Mouse (Mus musculus): ENCODE data around the gene Gm45717. TPM values are rescaled to one million over a fixed set of nuclear protein-coding genes. Genes with fewer than 3 reads are reported as not detected.

Gene Gm45717
- total and polyA plus RNA-seq, 2 experiments from 2014 or later: 0.38 TPM; not detected in 1

DNA sequence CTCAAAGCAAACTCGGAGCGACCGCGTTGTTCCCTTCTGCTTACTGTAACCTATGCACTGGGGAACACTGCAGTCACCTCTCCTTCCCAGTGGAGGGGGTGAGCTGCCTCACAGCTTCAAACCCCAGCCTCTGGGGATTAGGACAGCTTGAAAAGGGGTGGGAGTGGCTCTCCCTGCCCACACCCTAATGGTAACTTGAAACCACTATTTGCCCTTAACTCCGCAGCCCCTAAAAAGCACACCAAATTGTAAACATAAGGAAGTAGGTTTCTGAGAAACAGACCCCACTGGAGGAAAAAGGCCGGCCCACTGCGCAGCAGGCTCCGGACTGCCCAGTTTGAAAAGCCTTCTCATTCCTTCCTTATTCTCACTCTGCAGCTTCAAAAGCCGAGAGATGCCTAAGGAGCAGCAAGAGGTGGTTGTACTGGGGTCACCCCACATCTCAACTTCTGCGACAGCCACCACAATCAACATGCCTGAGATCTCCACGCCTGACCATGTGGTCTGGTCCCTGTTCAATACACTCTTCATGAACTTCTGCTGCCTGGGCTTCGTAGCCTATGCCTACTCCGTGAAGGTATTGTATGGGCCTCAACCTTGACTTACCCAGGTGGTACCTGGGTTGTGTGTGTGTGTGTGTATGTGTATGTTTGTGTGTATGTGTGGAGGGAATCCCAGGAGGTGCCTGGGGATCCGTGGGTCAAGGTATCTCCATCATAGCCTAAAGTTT, 12.3 kb upstream of the Gm45717 start:
- no peaks in the 10 kb centered on the region for H3K9me3 ChIP-seq (ENCODE audit: low read length)
- 16% methylated on average over 14 of the region's 14 CpGs for WGBS
- H3K4me3 ChIP-seq (ENCODE audit: low read length): no peak overlapping the region
- no peaks in the 10 kb centered on the region for H3K36me3 ChIP-seq (ENCODE audit: insufficient read depth, low read length)
- no peaks in the 10 kb centered on the region for H3K4me1 ChIP-seq (ENCODE audit: insufficient read depth, low read length)
- DNase-seq (ENCODE audit: low spot score) (no peak), ATAC-seq (no peak)
- no peak for TF ChIP-seq CTCF (IDR thresholded peaks at IDR 0.05; ENCODE audit: low read depth)
- no peak overlapping the region for H3K9ac ChIP-seq (replicated peaks; ENCODE audit: low read length)
- H3K27me3 ChIP-seq (ENCODE audit: insufficient read depth, low read length): no peaks in the 10 kb centered on the region
- no peak overlapping the region for H3K27ac ChIP-seq
- no peak overlapping the region for H3K4me2 ChIP-seq (ENCODE audit: low read depth, low read length)

DNA sequence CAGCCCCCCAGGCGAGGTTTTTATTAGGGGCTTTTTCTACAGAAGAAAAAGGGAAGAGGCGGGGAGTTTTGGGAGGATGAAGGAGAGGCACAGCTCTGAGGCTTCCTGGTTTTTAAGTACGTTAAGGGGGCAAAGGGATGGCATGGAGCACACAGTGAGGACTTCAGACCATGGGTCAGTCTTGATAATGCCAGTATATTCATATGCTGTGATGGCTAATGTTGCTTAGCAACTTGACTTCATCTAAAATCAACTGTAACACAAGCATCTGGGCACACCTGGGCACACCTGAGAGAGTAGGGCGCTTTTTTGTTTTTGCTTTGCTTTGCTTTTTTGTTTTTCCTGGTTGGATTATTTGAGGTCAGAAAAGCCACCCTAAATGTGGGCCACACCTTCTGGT, 11.2 kb upstream of the Gm45717 start, which contains the start of gene Ifitm1:
Gene Ifitm1 (plus strand): TSS at position 301 of the 400 bp plus-strand sequence.
- Histone ChIP-seq H3K9ac (replicated peaks; ENCODE audit: low read length) (no peak within 1 kb of the TSS), H3K4me1 (ENCODE audit: insufficient read depth, low read length) (no peaks in the 10 kb centered on the region), H3K36me3 (ENCODE audit: insufficient read depth, low read length) (no peaks in the 10 kb centered on the region), H3K4me2 (ENCODE audit: low read depth, low read length) (no peak within 1 kb of the TSS), H3K27ac (no peak within 1 kb of the TSS), H3K4me3 (ENCODE audit: low read length) (no peak within 1 kb of the TSS), H3K9me3 (ENCODE audit: low read length) (no peaks in the 10 kb centered on the region), H3K27me3 (ENCODE audit: insufficient read depth, low read length) (no peaks in the 10 kb centered on the region)
- WGBS: 94% methylated on average over 4 of the region's 4 CpGs
- DNase-seq (ENCODE audit: low spot score) (no peak), ATAC-seq (no peak)
- no peak for TF ChIP-seq CTCF (IDR thresholded peaks at IDR 0.05; ENCODE audit: low read depth)

GRCm38 (mm10) chr7:140962733-140963132, 7.0 kb upstream of the Gm45717 start:
- WGBS: 67% methylated on average over 2 of the region's 2 CpGs
- H3K36me3 ChIP-seq (ENCODE audit: insufficient read depth, low read length): no peaks in the 10 kb centered on the region

DNA sequence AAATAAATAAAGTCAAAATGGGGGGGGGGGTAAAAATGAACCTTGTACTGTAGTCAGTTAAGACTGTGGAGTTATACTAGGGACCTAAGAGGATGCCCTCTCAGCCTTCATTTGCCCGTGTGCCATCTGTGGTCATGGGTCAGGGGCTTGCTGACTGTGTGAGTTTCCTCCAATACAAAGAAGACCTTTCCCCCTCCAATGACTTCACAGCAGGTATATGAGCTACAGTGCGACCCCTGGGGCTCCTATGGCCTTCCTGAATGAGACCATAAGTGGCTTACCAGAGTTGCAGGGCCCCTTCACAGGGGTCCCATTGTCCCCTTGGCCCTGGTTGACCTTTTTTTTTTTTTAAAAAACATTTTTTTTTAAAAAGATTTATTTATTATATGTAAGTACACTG, 5.7 kb upstream of the Gm45717 start:
- WGBS: 51% methylated on average over 2 of the region's 2 CpGs
- Histone ChIP-seq H3K4me3 (ENCODE audit: low read length) (no peak overlapping the region), H3K27me3 (ENCODE audit: insufficient read depth, low read length) (no peaks in the 10 kb centered on the region), H3K27ac (no peak overlapping the region), H3K9me3 (ENCODE audit: low read length) (no peaks in the 10 kb centered on the region), H3K4me2 (ENCODE audit: low read depth, low read length) (no peak overlapping the region), H3K4me1 (ENCODE audit: insufficient read depth, low read length) (no peaks in the 10 kb centered on the region), H3K36me3 (ENCODE audit: insufficient read depth, low read length) (no peaks in the 10 kb centered on the region), H3K9ac (replicated peaks; ENCODE audit: low read length) (no peak overlapping the region)
- no peak for ATAC-seq
- TF ChIP-seq CTCF (IDR thresholded peaks at IDR 0.05; ENCODE audit: low read depth): no peak
- DNase-seq (ENCODE audit: low spot score): no peak

More at GRCm38 (mm10) chr7:140962733-140963132, 7.0 kb upstream of the Gm45717 start:
- Histone ChIP-seq H3K4me3 (ENCODE audit: low read length) (no peak overlapping the region), H3K9me3 (ENCODE audit: low read length) (no peaks in the 10 kb centered on the region), H3K4me2 (ENCODE audit: low read depth, low read length) (no peak overlapping the region), H3K27me3 (ENCODE audit: insufficient read depth, low read length) (no peaks in the 10 kb centered on the region), H3K27ac (no peak overlapping the region), H3K4me1 (ENCODE audit: insufficient read depth, low read length) (no peaks in the 10 kb centered on the region), H3K9ac (replicated peaks; ENCODE audit: low read length) (no peak overlapping the region)
- DNase-seq (ENCODE audit: low spot score) (no peak), ATAC-seq (no peak)
- no peak for TF ChIP-seq CTCF (IDR thresholded peaks at IDR 0.05; ENCODE audit: low read depth)

- no peak overlapping the region for H3K9ac ChIP-seq (replicated peaks; ENCODE audit: low read length)
- no peaks in the 10 kb centered on the region for H3K27me3 ChIP-seq (ENCODE audit: insufficient read depth, low read length)
- no peak for TF ChIP-seq CTCF (IDR thresholded peaks at IDR 0.05; ENCODE audit: low read depth)
- H3K4me1 ChIP-seq (ENCODE audit: insufficient read depth, low read length): no peaks in the 10 kb centered on the region
- no peaks in the 10 kb centered on the region for H3K36me3 ChIP-seq (ENCODE audit: insufficient read depth, low read length)
- H3K4me3 ChIP-seq (ENCODE audit: low read length): no peak overlapping the region
- no peak overlapping the region for H3K27ac ChIP-seq
- no peak overlapping the region for H3K4me2 ChIP-seq (ENCODE audit: low read depth, low read length)
- ATAC-seq (no peak), DNase-seq (ENCODE audit: low spot score) (no peak)
- no peaks in the 10 kb centered on the region for H3K9me3 ChIP-seq (ENCODE audit: low read length)
- WGBS: 67% methylated on average over 5 of the region's 5 CpGs
Observed at GRCm38 (mm10) chr7:140960026-140960425, 4.3 kb upstream of the Gm45717 start.

DNA sequence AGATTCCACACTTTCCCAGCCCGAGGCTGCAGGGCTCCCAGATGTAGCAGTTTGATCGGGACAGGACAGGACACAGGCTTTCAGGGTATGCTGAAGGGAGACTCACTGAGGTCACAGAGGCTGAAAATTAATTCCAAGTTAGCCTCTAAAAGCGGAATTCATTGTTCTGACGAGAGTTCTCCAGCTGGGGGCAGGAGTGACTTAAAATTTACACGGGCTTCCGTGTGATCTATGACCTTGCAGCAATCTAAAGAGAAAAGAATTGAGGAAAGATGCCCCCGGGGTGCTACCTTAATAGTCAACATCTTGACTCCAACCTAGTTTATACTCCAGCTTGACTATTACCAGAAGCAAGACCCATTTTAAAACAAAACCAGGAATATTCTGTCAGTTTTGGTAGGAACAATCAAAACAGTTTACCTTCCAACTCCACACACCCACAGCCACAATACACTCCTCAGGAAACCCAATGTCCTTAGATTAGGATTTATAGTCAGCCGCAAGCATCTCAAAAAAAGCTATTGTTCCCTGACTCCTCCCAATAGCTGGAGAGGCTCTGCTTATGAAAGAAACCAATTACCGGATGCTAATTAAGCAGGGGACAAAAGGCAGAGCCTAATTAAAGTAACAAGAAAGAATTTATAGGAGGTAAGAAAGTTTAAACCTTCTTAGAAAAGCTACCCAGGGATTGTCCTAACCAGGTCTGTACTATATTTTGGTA, 3.6 kb upstream of the Gm45717 start:
- Histone ChIP-seq H3K36me3 (ENCODE audit: insufficient read depth, low read length) (no peaks in the 10 kb centered on the region), H3K9me3 (ENCODE audit: low read length) (no peaks in the 10 kb centered on the region), H3K4me2 (ENCODE audit: low read depth, low read length) (no peak overlapping the region), H3K27me3 (ENCODE audit: insufficient read depth, low read length) (no peaks in the 10 kb centered on the region), H3K4me3 (ENCODE audit: low read length) (no peak overlapping the region), H3K9ac (replicated peaks; ENCODE audit: low read length) (no peak overlapping the region), H3K27ac (no peak overlapping the region), H3K4me1 (ENCODE audit: insufficient read depth, low read length) (no peaks in the 10 kb centered on the region; the same call in 1 of the 2 replicates)
- no peak for ATAC-seq
- peak; percentile 71 for DNase-seq (ENCODE audit: low spot score)
- 7% methylated on average over 9 of the region's 9 CpGs for WGBS
- peak; percentile 60 for TF ChIP-seq CTCF (IDR thresholded peaks at IDR 0.05; ENCODE audit: low read depth)

DNA sequence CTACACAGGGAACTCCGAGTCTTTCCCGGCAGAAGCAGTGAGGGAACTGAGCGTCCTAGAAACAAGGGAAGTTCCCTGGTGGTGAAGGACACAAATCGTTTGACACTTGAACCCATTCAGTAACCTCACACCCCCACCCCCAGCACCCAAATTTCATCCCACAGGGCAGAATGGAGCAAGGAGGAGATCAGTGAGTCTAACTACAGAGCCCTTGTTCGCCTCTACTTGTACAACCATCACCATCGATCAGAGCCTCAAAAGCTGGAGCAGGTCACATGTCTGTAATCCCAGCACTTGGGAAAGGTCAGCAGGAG, 776 bp upstream of the Gm45717 start:
- no peak for DNase-seq (ENCODE audit: low spot score)
- no peak overlapping the region for H3K9ac ChIP-seq (replicated peaks; ENCODE audit: low read length)
- no peak overlapping the region for H3K4me3 ChIP-seq (ENCODE audit: low read length)
- WGBS: 55% methylated on average over 6 of the region's 6 CpGs
- H3K36me3 ChIP-seq (ENCODE audit: insufficient read depth, low read length): no peaks in the 10 kb centered on the region
- no peak for TF ChIP-seq CTCF (IDR thresholded peaks at IDR 0.05; ENCODE audit: low read depth)
- H3K27me3 ChIP-seq (ENCODE audit: insufficient read depth, low read length): no peaks in the 10 kb centered on the region
- H3K9me3 ChIP-seq (ENCODE audit: low read length): no peaks in the 10 kb centered on the region
- no peak for ATAC-seq
- H3K27ac ChIP-seq: no peak overlapping the region
- no peaks in the 10 kb centered on the region; the same call in 1 of the 2 replicates for H3K4me1 ChIP-seq (ENCODE audit: insufficient read depth, low read length)
- no peak overlapping the region for H3K4me2 ChIP-seq (ENCODE audit: low read depth, low read length)

All from hindbrain, postnatal 0 days (tissue).